Mouse (Mus musculus) neural tube, embryonic 11.5 days (tissue): ENCODE results near the gene Dnajc21. TPM values are rescaled to one million over a fixed set of nuclear protein-coding genes. Genes with fewer than 3 reads are reported as not detected.

ENCODE experiments used
- ATAC-seq: fragments of 200-750 bp; cut with Nextera tagmentation; 2 replicates; pipeline ENCODE4 v1.8.0; 2017; ENCODE audit warnings: moderate number of reproducible peaks, mild to moderate bottlenecking, moderate TSS enrichment, moderate library complexity; ENCODE audit not compliant: insufficient read depth, low FRiP score, low TSS enrichment
- DNase-seq: peaks from one replicate; pipeline ENCODE4 v3.0.0-alpha.2; 2015; ENCODE audit warnings: low spot score
- H3K27ac ChIP-seq: fragments of 300-500 bp; sonication (generic); 2 replicates; pipeline ENCODE4 v1.5.1; 2014; ENCODE audit warnings: low read depth, mild to moderate bottlenecking, low read length
- H3K27me3 ChIP-seq: fragments of 300-500 bp; sonication (generic); 2 replicates; pipeline ENCODE4 v1.6.1; 2014; ENCODE audit warnings: mild to moderate bottlenecking, low read length, mixed read lengths; ENCODE audit not compliant: control insufficient read depth, insufficient read depth
- H3K36me3 ChIP-seq: fragments of 300-500 bp; sonication (generic); 2 replicates; pipeline ENCODE4 v1.6.1; 2014; ENCODE audit warnings: mild to moderate bottlenecking, low read length, moderate library complexity, mixed read lengths; ENCODE audit not compliant: control insufficient read depth, insufficient read depth
- H3K4me1 ChIP-seq: fragments of 300-500 bp; sonication (generic); 2 replicates; pipeline ENCODE4 v1.6.1; 2014; ENCODE audit warnings: low read length, mixed read lengths; ENCODE audit not compliant: control insufficient read depth, insufficient read depth
- H3K4me2 ChIP-seq: fragments of 300-500 bp; sonication (generic); 2 replicates; pipeline ENCODE4 v1.6.1; 2014; ENCODE audit warnings: low read depth, mild to moderate bottlenecking, moderate library complexity
- H3K4me3 ChIP-seq: fragments of 300-500 bp; sonication (generic); 2 replicates; pipeline ENCODE4 v1.5.1; 2014; ENCODE audit warnings: low read depth, low read length
- H3K9ac ChIP-seq: fragments of 300-500 bp; sonication (generic); 2 replicates; pipeline ENCODE4 v1.6.1; 2014; ENCODE audit warnings: mild to moderate bottlenecking, low read length
- H3K9me3 ChIP-seq: fragments of 300-500 bp; sonication (generic); 2 replicates; pipeline ENCODE4 v1.6.1; 2016; ENCODE audit warnings: low read length; ENCODE audit not compliant: control insufficient read depth
- WGBS: fragments of 180-500 bp; shearing (Covaris S2); extraction: QIAGEN DNeasy Blood & Tissue Kit; methylation state at CpG from one replicate; pipeline ENCODE4 v1.1.7; 2014; 5-methylcytosine and 5-hydroxymethylcytosine counted together
- polyA plus RNA-seq: library from polyadenylated mRNA; unstranded; fragments of >200 nt; fragmentation: Nextera tagmentation; extraction: Ambion mirVana; gene quantifications from 2 replicates; pipeline ENCODE4 v1.2.1, GENCODE M21; 2014

The Dnajc21 gene
- polyA plus RNA-seq, 1 experiment from 2014 or later: 19.5 TPM

DNA sequence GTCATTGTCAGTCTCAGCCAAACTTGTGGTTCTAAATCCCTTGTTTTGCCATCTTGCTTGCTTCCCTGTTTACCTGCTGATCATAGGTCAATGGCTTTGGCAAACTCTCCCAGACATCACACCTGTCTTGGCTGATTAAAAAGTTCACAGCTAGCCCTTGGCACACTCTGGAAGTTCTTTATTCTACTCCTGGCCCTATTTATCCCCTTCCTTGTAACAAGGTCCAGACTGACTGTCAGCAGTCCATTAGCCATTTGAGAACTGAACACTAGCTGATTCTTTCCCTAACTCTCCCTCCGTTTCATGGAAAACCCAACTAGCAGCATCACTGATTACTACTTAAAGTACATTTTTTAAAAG, 48.6 kb downstream of the Dnajc21 start:
- ATAC-seq: peak; percentile 35; the same call in 1 of the 2 replicates

DNA sequence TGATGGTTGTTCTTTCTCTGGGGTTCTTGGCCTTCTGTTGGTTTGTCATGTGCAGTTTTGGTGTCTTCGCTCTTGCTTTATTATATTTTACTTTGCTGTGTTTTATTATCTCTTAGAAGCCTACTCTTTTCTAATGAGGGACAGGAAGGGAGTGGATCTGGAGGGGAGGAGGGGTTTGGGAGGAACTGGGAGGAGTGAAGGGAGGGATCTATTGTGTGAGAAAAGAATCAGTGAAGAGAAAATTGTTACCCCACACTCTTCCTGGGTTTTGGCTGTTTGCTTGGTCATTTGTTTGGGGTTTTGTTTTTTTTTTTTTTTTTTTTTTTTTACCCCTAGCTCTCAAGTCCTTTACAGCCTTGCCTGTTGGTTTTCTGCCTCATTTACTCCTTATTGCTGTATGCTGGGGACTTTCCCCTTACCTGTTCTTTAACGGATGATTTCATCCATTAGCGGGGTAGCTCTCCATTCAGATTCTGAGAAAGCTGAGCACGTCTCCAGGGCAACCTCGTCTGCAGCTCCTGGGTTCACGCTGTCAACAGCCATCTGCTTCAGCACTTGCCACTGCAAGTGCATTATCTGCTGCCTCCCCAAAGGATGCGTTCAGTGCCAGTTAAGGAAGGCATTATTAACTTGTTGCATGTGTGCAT, 49.1 kb downstream of the Dnajc21 start:
- Histone ChIP-seq H3K9ac (no peak overlapping the region), H3K27me3 (no peaks in the 10 kb centered on the region), H3K4me2 (no peak overlapping the region), H3K36me3 (no peaks in the 10 kb centered on the region), H3K27ac (no peak overlapping the region), H3K4me3 (no peak overlapping the region), H3K4me1 (peaks cover 5% of the 10 kb centered on the region; the same call in 1 of the 2 replicates), H3K9me3 (no peaks in the 10 kb centered on the region)
- peak; percentile 77 for ATAC-seq
- peak; percentile 23 for DNase-seq
- WGBS: 16% methylated on average over 7 of the region's 7 CpGs

More for the DNA sequence above, 48.6 kb downstream of the Dnajc21 start:
- WGBS: 44% methylated on average over 1 of the region's 1 CpGs
- H3K27ac ChIP-seq: no peak overlapping the region
- H3K4me3 ChIP-seq: no peak overlapping the region
- H3K9ac ChIP-seq: no peak overlapping the region
- H3K36me3 ChIP-seq: no peaks in the 10 kb centered on the region
- DNase-seq: no peak
- H3K4me2 ChIP-seq: no peak overlapping the region
- peaks cover 5% of the 10 kb centered on the region; the same call in 1 of the 2 replicates for H3K4me1 ChIP-seq
- H3K27me3 ChIP-seq: no peaks in the 10 kb centered on the region
- no peaks in the 10 kb centered on the region for H3K9me3 ChIP-seq

DNA sequence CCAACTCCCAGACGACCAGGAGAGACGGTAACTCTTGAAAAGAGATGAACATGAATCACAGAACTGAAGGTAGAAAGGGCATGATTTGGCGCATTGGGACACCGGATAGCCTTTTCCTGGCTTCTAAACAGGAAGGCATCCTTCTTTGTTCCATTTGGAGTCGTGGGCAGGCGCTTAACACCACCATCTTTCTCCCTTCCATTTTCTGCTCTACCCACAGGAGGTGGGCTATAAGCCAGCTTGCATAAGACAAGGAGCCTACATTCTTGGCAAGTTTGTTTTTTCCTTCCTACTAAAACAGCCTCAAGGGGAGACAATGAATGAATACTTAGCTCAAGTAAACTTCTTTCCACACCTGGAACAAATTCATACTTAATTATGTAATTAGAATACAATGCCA, 56.7 kb downstream of the Dnajc21 start:
- WGBS: 93% methylated on average over 6 of the region's 6 CpGs
- no peaks in the 10 kb centered on the region for H3K36me3 ChIP-seq
- H3K27ac ChIP-seq: no peak overlapping the region
- ATAC-seq: no peak
- no peak overlapping the region for H3K4me2 ChIP-seq
- H3K4me1 ChIP-seq: no peaks in the 10 kb centered on the region
- H3K27me3 ChIP-seq: no peaks in the 10 kb centered on the region
- no peak for DNase-seq
- no peaks in the 10 kb centered on the region for H3K9me3 ChIP-seq
- no peak overlapping the region for H3K4me3 ChIP-seq
- H3K9ac ChIP-seq: no peak overlapping the region

DNA sequence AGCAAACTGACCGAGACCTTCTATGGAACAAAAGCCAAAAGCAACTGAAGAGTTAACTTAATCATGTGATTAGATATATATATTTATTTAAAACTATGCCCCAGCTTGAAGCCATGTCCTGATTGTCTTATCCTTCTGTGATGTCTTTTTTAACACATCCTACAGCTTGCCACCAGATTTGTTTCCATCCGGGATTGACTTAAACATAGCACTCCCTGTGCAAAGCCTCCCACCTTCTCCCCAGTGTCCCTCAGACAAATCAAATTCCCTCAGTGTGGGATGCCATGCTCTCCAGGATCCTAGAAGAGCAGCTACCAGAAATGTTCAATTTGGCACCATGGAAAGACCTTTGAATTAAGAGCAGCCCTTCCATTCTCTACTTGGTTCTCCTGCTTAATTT, 59.4 kb downstream of the Dnajc21 start:
- Histone ChIP-seq H3K4me1 (no peaks in the 10 kb centered on the region), H3K4me2 (no peak overlapping the region), H3K27me3 (no peaks in the 10 kb centered on the region), H3K9me3 (no peaks in the 10 kb centered on the region), H3K4me3 (no peak overlapping the region), H3K9ac (no peak overlapping the region), H3K27ac (no peak overlapping the region), H3K36me3 (no peaks in the 10 kb centered on the region)
- no peak for ATAC-seq
- 90% methylated on average over 2 of the region's 2 CpGs for WGBS
- DNase-seq: no peak

DNA sequence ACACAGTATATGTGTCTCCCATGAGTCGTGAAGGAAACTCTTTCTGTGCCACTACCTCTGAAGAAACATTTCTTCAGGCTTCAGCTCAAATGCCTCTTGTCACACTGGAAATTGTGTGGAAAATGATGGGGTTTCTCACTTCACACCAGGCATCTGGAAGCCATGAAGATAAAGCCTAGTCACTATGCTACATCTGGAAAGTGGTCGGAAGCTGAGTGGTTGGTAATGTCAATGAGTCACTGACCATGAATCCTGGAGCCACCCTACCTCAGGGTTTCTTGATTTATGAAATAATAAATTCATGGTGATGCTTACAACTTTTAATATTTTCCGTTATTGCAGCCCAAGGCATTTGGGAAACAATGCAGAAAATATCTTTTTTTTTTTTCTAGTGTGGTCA, 60.5 kb downstream of the Dnajc21 start:
- Histone ChIP-seq H3K9ac (no peak overlapping the region), H3K4me1 (no peaks in the 10 kb centered on the region), H3K4me3 (no peak overlapping the region), H3K36me3 (no peaks in the 10 kb centered on the region), H3K4me2 (no peak overlapping the region), H3K9me3 (no peaks in the 10 kb centered on the region), H3K27ac (no peak overlapping the region), H3K27me3 (no peaks in the 10 kb centered on the region)
- DNase-seq: no peak
- 91% methylated on average over 3 of the region's 3 CpGs for WGBS
- ATAC-seq: no peak

DNA sequence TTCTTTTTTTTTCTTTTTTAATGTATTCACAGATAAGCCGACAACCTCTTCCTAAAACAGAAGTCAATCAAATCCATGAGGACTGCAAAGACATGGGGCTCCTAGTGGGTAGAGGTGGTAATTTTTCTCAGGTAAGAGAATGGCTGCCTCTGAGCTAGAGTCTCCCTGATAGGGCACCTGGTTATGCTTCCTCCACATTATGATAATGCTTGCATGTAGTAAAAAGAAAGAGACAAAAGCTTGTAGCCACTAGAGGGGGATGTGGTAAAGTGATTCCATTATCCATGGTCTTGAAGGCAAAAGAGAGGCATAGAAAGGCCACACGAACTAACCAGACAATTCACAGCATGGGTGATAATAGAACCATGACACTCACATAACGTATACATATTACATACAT, 69.9 kb downstream of the Dnajc21 start:
- no peak for DNase-seq
- ATAC-seq: peak; percentile 41; the same call in 1 of the 2 replicates
- 62% methylated on average over 3 of the region's 3 CpGs for WGBS

DNA sequence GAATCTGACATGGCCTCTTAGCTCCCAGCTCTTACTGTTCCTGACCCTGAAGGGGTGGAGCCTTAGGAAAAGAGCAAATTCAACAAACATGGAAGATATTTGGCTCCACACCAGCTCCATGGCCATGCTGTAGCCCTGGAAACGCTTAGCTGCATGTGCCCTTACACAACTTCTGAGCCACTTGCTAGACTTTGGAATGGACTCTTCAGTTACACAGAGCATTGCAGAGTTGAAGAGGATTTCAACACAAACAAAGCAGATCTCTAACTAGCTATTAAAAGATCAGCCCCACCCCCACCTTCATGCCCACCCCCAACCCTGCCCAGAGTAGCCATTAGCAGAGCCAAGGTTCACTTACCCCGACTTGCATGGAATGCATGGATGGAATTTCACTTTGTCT, 70.5 kb downstream of the Dnajc21 start:
- no peak overlapping the region for H3K4me3 ChIP-seq
- no peaks in the 10 kb centered on the region for H3K27me3 ChIP-seq
- DNase-seq (no peak), ATAC-seq (no peak)
- no peak overlapping the region for H3K9ac ChIP-seq
- no peak overlapping the region for H3K27ac ChIP-seq
- H3K4me2 ChIP-seq: no peak overlapping the region
- H3K4me1 ChIP-seq: no peaks in the 10 kb centered on the region
- H3K9me3 ChIP-seq: no peaks in the 10 kb centered on the region
- 80% methylated on average over 2 of the region's 2 CpGs for WGBS
- no peaks in the 10 kb centered on the region for H3K36me3 ChIP-seq

More for the DNA sequence above, 69.9 kb downstream of the Dnajc21 start:
- no peaks in the 10 kb centered on the region for H3K27me3 ChIP-seq
- H3K9me3 ChIP-seq: no peaks in the 10 kb centered on the region
- H3K4me2 ChIP-seq: no peak overlapping the region
- H3K4me1 ChIP-seq: no peaks in the 10 kb centered on the region
- no peak overlapping the region for H3K9ac ChIP-seq
- H3K4me3 ChIP-seq: no peak overlapping the region
- H3K27ac ChIP-seq: no peak overlapping the region
- no peaks in the 10 kb centered on the region for H3K36me3 ChIP-seq

Other genes starting within 250 kb of the Dnajc21 start
- gene Gm21973, start 145.1 kb downstream of the Dnajc21 start, polyA plus RNA-seq: not detected in 2 replicates
- gene Agxt2, start 112.0 kb downstream of the Dnajc21 start, polyA plus RNA-seq: not detected in 2 replicates
- 107 and 116 TPM in 2 replicates for gene Brix1, start 15.4 kb upstream of the Dnajc21 start, polyA plus RNA-seq
- 23.6 and 28.7 TPM in 2 replicates for gene Rad1, start 15.5 kb upstream of the Dnajc21 start, polyA plus RNA-seq
- not detected in 2 replicates for gene Ttc23l, start 88.2 kb upstream of the Dnajc21 start, polyA plus RNA-seq
- 84.2 and 87.0 TPM in 2 replicates for gene Rai14, start 244.1 kb upstream of the Dnajc21 start, polyA plus RNA-seq